Mouse (Mus musculus): ENCODE results near the gene Ift46.

DNA sequence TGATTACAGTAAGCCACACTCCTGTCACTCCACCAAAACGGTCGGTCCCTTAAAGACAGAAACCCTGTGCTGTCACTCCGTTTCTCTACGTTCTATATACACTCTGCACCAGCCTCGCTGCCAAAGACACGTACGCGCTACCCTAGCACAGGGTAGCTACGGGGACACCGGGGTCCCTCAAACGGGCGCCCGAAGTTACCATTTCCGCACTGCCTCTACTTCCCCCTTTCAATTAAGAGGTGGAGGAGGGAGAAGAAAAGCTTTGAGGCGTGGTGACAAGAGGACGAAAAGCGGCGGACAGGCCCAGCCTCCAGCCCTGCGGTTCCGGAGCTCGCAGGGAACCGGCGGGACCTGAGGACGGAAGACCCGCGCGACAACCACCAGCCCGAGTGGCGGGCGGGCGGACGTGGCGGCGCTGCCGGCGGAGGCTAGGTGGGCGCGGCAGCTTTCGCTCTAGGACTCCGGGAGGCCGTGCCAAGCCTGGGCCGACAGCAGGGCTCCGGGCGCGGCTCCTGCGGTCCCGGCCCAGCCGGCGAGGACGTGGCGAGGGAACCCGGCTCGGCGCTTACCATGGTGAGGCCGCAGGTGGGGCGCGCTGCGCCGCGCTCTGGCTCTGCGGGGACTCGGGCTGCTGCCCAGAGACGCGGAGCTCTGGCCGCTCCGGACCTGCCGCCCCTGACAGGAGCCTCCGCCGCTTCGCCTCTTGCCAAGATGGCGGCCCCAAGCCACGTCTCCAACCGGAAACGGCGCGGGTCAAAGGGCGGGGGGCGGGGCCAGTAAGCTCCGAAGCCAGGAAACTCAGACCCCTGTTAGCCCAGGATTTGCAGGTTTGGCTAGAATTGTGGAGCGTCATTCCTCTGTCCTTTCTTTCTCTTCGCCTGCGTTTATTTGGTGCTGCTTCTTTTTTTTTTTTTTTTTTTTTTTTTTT is at the start of gene Ift46, which contains the start of gene Arcn1:
- no peak for TF ChIP-seq GATA1 (IDR thresholded peaks at IDR 0.05; ENCODE audit: borderline replicate concordance, low read length)
- peak; percentile 55; the same call in 1 of the 2 replicates for TF ChIP-seq FLI1 (IDR thresholded peaks at IDR 0.05; ENCODE audit: low read length)

Data from megakaryocyte, embryonic 14.5 days (primary cell).